Mouse (Mus musculus) CD8-positive naive resting alpha-beta T cell, adult 2 months (primary cell): ENCODE results near the gene Itsn1.

Experiments used
- DNase-seq, 2 experiments: peaks; one replicate each; pipeline ENCODE4 v3.0.0; 2022; ENCODE audit warnings: low read depth in 2 of 2, low spot score in 2 of 2

The Itsn1 gene

GRCm38 (mm10) chr16:91903801-91904506 is 174.9 kb downstream of the Itsn1 start:
- no peak for DNase-seq

- DNase-seq, result no peak
Observed at GRCm38 (mm10) chr16:91905127-91905860, 176.2 kb downstream of the Itsn1 start.

DNA sequence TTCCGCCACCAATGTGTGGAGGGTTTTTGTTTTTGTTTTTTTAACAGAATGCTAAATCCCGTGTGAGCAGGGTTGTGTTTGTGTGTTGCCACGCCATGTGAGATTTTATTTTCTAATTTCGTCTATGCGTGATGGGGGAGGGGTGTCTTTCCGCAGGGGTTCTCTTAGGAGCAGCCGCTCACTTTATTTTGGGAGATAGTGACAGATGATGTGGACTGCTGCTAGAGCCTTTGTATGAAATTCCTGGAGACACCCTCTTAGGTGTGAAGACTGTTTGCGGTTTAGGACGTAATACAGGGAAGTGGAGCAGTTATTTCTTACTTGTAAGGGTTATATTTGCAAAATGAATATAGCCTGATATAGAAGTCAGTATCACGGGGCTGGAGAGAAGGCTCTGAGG is 176.9 kb downstream of the Itsn1 start:
- DNase-seq, result no peak

GRCm38 (mm10) chr16:91906672-91907071 is 177.6 kb downstream of the Itsn1 start:
- DNase-seq, result no peak

DNA sequence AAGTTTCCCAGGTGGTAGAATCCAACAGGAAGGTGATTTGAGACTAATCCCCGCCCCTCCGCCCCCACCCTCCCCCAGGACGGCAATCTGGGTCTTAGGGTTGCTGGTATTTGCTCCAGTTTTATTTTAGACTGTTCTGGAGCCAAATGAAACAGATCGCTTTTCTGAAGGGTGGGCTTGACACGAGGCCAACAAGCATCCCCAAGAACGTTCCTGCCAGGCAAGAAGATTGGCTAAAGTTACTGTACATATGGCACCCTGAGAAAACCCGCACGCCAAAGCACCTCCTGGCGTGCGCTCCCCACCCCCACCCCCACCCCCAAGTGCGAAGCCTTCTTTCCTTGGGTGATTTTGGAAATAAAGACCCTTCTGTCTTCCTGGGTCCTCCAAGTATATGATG is 178.1 kb downstream of the Itsn1 start:
- DNase-seq, result no peak

DNA sequence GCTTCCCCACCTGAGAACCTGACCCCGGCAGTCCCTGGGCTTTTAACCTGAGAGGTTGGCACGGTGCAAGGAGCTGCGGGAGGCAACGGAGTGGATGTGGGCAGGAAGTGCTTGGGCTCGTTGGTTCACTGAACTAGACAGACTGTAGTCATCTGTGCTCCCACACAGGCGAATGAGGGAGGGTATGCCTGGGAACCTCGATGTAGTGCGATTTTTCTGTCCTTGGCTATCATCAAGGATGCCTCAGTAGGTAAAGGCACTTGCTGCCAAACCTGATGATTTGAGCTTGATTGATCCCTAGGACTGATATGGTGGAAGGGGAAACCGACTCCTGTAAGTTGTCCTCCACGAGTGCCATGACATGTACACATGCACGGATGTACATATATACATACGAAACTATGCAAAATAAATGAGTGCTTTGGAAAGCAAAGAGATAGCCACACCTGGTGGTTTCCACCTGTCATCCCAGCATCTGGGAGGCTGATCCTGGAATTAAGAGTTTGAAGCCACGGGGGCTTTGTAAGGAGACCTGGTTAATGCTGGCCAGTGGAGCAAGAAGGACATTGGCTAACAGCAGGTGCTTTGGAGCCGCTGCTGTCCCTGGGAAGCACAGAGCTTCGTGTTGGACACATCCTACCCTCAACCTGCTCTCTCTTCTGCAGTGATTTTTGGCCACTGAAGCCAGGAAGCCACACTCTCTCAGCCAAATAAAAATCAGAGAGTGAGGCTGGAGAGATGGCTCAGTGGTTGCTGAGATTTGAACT is 180.7 kb downstream of the Itsn1 start:
- DNase-seq, result no peak

- peak; percentile 68 to 77 for DNase-seq
Observed at GRCm38 (mm10) chr16:91917631-91918096, 188.6 kb downstream of the Itsn1 start.

DNA sequence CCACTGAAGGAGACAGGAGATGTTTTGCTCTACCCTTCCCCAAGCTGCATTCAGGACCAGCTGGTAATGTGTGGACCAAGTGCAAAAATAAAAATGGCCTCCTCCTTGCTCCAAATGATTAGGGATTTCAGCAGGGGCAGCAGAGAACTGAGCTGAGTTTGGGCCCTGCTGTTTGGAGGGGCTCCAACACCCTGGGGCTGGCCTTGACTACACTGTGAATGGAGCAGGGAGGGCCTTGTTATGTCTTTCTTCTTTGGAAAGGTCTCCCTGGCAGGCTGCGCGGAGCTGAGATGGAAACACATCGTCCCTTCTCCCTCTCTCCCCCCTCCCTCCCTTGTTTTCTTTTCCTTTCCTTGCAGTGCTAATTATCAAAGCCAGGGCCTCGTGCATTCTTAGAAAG is 189.4 kb downstream of the Itsn1 start:
- DNase-seq, result no peak

DNA sequence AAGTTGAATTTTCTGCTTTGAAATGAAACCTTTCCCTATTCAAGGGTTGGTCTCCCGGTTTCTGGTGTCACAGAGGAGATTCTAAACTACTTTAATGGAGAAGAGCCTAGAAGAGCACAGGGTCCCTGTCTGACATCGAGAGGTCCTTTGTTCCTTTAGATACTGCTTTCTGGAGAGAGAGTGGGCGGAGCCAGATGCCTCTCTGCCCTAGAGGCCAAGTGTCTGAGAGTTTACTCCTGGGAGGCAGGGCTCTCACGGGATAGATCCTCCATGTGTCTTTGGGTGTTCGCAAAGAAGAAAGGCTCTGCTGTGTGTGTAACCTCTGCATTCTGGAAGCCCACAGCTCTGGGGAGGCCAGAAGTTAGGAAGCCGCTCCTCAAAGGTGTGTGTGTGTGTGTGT is 190.0 kb downstream of the Itsn1 start:
- no peak for DNase-seq

DNA sequence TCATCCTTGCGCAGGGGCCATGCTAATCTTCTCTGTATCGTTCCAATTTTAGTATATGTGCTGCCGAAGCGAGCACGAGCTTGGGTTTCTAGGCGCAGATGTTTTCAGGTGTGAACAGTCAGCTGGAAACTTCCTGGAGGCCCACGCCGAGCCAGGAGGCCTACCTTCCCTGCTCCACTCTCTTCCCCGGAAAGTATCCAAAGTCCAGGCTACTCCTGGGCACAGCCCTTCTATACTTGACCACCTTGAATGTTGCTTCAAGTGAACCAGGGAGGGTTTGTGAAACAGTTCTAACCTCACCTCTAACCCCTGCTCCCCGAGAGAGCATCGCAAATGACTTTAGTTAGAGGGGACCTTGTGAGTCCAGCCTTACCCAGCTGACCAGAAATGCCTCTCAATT is 192.3 kb downstream of the Itsn1 start:
- DNase-seq, result no peak

DNA sequence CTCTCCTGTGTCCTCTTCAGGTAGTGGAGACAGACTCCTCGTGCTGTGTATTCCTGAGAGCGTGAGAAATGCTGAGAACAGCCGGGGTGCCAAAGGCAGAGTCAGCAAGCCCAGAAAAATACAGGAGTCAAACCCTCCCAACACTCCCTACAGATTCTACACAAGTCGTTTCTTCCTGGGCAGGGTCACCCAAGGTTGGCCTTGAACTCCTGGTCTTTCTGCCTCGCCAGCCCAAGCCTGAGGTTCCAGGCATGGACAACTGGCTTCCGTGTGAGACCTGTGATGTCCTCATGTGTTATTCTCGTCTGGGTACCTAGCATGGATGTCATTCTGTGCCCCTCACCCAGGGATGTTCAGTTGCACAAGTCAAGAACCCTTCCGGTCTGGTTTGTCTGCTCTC is 193.9 kb downstream of the Itsn1 start:
- no peak for DNase-seq

DNA sequence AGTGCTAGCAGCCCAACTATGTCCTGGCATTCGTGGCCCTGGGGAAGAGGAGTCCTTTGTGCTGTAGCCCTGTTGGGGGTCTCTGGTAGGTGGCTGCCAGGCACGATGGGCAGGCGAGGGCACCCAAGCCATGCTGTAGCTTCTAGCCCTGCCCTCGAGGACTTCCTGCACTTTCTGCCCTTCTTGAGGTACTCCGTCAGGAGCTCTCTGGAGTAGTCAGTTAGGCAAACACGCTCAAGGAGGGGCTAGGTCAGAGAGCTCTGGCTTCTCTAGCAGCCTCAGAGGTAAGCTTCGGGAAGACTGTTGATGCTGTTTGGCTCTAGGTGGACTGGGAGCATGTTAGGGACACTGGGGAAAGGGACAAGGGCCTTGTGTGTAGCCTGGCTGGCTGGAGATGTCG is 195.3 kb downstream of the Itsn1 start:
- no peak for DNase-seq

- no peak for DNase-seq
Observed at GRCm38 (mm10) chr16:91927911-91928630, 199.0 kb downstream of the Itsn1 start.

DNA sequence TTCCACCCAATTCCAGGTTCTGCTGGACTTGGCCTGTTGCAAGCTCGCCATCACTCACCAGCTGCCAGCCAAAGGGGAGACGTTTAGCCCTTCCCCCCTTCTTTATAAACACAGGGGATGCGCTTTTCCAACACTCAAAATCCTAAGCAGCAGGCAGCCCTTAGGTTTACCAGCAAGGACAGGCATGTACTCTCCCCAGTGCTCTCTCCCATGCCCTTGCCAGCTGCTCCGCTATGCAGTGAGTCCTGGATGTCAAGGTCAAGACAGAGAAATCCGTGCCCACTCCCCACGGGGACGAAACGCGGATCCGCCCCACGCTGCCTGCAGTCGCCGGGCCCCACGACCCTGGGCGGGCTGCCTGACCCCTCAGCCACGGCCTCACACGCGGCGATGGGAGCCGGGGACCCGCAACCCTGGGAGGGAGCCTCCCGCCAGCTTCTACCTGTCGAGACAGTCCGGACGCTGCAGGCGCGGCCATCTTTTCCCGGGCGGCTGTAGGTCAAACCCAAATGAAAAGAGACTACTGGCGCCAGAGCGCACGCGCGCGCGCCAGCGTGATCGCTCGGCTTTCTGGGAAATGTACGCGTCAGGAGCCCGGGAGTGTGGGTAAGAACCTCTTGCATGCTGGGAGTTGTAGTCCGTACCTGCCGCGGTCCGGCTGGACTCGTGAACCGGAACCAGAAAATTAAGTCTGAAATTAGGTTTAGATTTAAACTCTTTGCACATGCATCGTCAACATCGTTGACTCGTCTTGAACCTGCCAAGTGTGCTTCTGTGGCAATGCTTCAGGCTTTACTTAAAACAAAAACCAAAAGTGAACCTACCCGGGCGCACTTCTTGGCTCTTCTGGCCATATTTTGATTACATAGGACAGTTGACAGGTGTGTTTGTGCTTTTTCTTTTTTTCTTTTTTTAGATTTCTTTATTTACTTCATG is 202.3 kb downstream of the Itsn1 start:
- DNase-seq, result peak; percentile 81 to 85

GRCm38 (mm10) chr16:91932082-91932690 is 203.1 kb downstream of the Itsn1 start:
- DNase-seq, result no peak

- DNase-seq, result no peak
Observed at GRCm38 (mm10) chr16:91932843-91933518, 203.9 kb downstream of the Itsn1 start.

DNA sequence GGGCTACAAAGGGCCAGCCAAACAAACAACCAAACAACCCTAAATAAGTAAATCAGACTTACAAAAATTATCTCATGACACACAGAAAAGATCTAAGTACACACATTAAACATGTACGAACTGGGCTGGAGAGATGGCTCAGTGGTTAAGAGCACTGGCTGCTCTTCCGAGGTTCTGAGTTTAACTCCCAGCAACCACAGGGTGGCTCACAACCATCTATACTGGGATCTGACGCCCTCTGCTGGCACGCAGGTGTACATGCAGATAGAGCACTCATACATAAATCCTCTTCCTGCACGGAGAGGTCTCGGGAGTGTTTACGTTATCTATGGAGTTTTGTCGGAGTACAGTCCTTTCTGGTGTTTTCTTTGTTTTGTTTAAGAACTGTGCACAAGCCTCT is 206.0 kb downstream of the Itsn1 start:
- DNase-seq, result peak; percentile 53 to 63

- no peak for DNase-seq
Observed at GRCm38 (mm10) chr16:91935726-91936125, 206.6 kb downstream of the Itsn1 start.
